Mouse (Mus musculus) erythroblast, embryonic 14.5 days (primary cell): ENCODE results near the gene Ism2.

Source experiments
- GATA1 ChIP-seq: IDR thresholded peaks from 2 replicates; pipeline ENCODE4 v1.6.1; 2012; ENCODE audit warnings: low read length, inconsistent platforms, mixed read lengths
- TAL1 ChIP-seq: IDR thresholded peaks from 3 replicates; pipeline ENCODE4 v1.6.1; 2012; ENCODE audit warnings: low read length, inconsistent platforms, mixed read lengths

DNA sequence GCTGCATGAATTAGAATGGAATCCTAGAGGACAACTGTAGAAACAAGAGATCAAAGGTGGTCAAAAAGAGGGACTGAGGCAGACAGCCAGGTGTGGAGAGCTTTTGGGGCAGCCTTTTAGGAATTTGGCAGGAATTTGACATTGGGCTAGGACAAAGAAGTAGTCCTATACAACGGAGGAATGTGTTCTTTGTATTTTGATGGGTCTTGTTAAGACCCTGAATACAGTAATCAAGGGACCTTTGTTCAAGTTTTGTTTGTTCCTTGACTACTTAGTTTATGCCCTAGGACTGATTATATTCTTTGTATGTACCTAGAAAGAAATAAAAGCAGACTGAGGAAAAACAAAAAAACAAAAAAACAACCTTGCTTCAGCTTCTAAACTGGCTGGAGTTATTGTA lies 18.4 kb upstream of the Ism2 start:
- TF ChIP-seq TAL1 (no peak), GATA1 (no peak)
